Comparison of ENCODE assay signal across 8 mouse cellular contexts in genomic region chr11:69431829-69432639, GRCm38 (mm10). TPM values are rescaled to one million over a fixed set of nuclear protein-coding genes. Genes with fewer than 3 reads are reported as not detected.
DNase-seq lines count a peak whose midpoint lies in the region; ATAC-seq lines count a peak whose summit lies in the region.

No protein-coding gene starts in this region.

- no peak overlapping the region for H3K4me3 ChIP-seq in hindbrain, embryonic 14.5 days (replicated peaks; ENCODE audit: low read length)

- DNase-seq in NIH3T3 (ENCODE audit: low read depth), result peak; percentile 89
- DNase-seq in cerebellum, adult 9-11 months, result peak; percentile 89
- DNase-seq in frontal cortex, adult 2 months (ENCODE audit: extremely low spot score in 1 of 2, low spot score in 1 of 2), result peak; percentile 67 to 88
- peak; percentile 86 for DNase-seq in hindbrain, embryonic 14.5 days (ENCODE audit: low spot score)
- peak; percentile 74 to 80 for DNase-seq in layer of hippocampus, postnatal 10 days (ENCODE audit: low spot score in 2 of 2)
- DNase-seq in lung, postnatal 14 days, result peak; percentile 82
- peak; percentile 91 for DNase-seq in retina, postnatal 1 day
- DNase-seq in yolk sac, embryonic 10.5 days (ENCODE audit: low spot score), result peak; percentile 51

- H3K36me3 ChIP-seq in hindbrain, embryonic 14.5 days (replicated peaks; ENCODE audit: control insufficient read depth, insufficient read depth), result no peaks in the 10 kb centered on the region

- H3K27ac ChIP-seq in hindbrain, embryonic 14.5 days, result no peak overlapping the region

- no peak overlapping the region for H3K4me2 ChIP-seq in hindbrain, embryonic 14.5 days (replicated peaks)

- H3K4me1 ChIP-seq in hindbrain, embryonic 14.5 days (replicated peaks; ENCODE audit: control insufficient read depth, insufficient read depth, low read length), result no peaks in the 10 kb centered on the region

- no peaks in the 10 kb centered on the region for H3K9me3 ChIP-seq in hindbrain, embryonic 14.5 days (ENCODE audit: control insufficient read depth, low read length)

- ATAC-seq in hindbrain, embryonic 14.5 days (ENCODE audit: low FRiP score), result peak; percentile 65; the same call in 1 of the 2 replicates

- no peak overlapping the region for H3K9ac ChIP-seq in hindbrain, embryonic 14.5 days

- no peaks in the 10 kb centered on the region for H3K27me3 ChIP-seq in hindbrain, embryonic 14.5 days (ENCODE audit: control insufficient read depth, insufficient read depth, low read length)

- 32% methylated on average over 11 of the region's 11 CpGs for WGBS in hindbrain, embryonic 14.5 days

RNA-seq across cellular contexts. Expression of gene Kdm6b, which starts 18.6 kb away (rescaled TPM):
- 12.3 and 12.7 TPM in 2 replicates for polyA plus RNA-seq in frontal cortex, adult 2 months (2012; rRNA removed)
- 26.8 and 33.0 TPM in 2 replicates for polyA plus RNA-seq in hindbrain, embryonic 14.5 days (2014; fragmentation: Nextera tagmentation; extraction: Ambion mirVana)
- total RNA-seq in layer of hippocampus, postnatal 10 days (2021), result 10 to 100 TPM; 47.0 to 50.5 TPM

RNA-seq across cellular contexts. Expression of gene Tmem88, which starts 34.0 kb away (rescaled TPM):
- 4.1 and 4.6 TPM in 2 replicates for polyA plus RNA-seq in frontal cortex, adult 2 months (2012; rRNA removed)
- polyA plus RNA-seq in hindbrain, embryonic 14.5 days (2014; fragmentation: Nextera tagmentation; extraction: Ambion mirVana), result 5.4 and 7.7 TPM in 2 replicates
- 1 to 10 TPM; 2.1 to 2.7 TPM for total RNA-seq in layer of hippocampus, postnatal 10 days (2021)

RNA-seq across cellular contexts. Expression of gene Cyb5d1, which starts 36.6 kb away (rescaled TPM):
- polyA plus RNA-seq in frontal cortex, adult 2 months (2012; rRNA removed), result 34.2 and 35.7 TPM in 2 replicates
- polyA plus RNA-seq in hindbrain, embryonic 14.5 days (2014; fragmentation: Nextera tagmentation; extraction: Ambion mirVana), result 23.9 and 26.7 TPM in 2 replicates
- total RNA-seq in layer of hippocampus, postnatal 10 days (2021), result 10 to 100 TPM; 28.4 to 40.6 TPM

RNA-seq across cellular contexts. Expression of gene Naa38, which starts 36.7 kb away (rescaled TPM):
- polyA plus RNA-seq in frontal cortex, adult 2 months (2012; rRNA removed), result 179 and 182 TPM in 2 replicates
- 117 and 130 TPM in 2 replicates for polyA plus RNA-seq in hindbrain, embryonic 14.5 days (2014; fragmentation: Nextera tagmentation; extraction: Ambion mirVana)
- 10 to 100 TPM; 84.1 to 95.1 TPM for total RNA-seq in layer of hippocampus, postnatal 10 days (2021)
